Mouse (Mus musculus) hindbrain, postnatal 0 days (tissue): ENCODE measurements at regions not wholly inside any gene's neighbourhood (a gene's known extent, or its start where the extent isn't known, plus 50 kb on each side); places are given as distances from the start of the nearest gene placed in this dataset.
"Not testable (repeated sequence)": the region's sequence is repeated elsewhere in the genome, so short reads cannot be mapped to it uniquely, and the experiment has no call there.

Source experiments
- ATAC-seq: fragments of 200-750 bp; cut with Nextera tagmentation; 2 replicates; pipeline ENCODE4 v1.8.0; 2017; ENCODE audit warnings: mild to moderate bottlenecking, moderate TSS enrichment, moderate library complexity
- DNase-seq: peaks from one replicate; pipeline ENCODE4 v3.0.0-alpha.2; 2015; ENCODE audit warnings: low spot score
- H3K27ac ChIP-seq: fragments of 300-500 bp; sonication (generic); 2 replicates; pipeline ENCODE4 v1.5.1; 2014; ENCODE audit warnings: mild to moderate bottlenecking
- H3K27me3 ChIP-seq: fragments of 300-500 bp; sonication (generic); 2 replicates; pipeline ENCODE4 v1.6.1; 2014; ENCODE audit warnings: low read length, mixed read lengths; ENCODE audit not compliant: insufficient read depth
- H3K36me3 ChIP-seq: fragments of 300-500 bp; sonication (generic); 2 replicates; pipeline ENCODE4 v1.6.1; 2014; ENCODE audit warnings: low read length, mixed read lengths; ENCODE audit not compliant: insufficient read depth
- H3K4me1 ChIP-seq: fragments of 300-500 bp; sonication (generic); 2 replicates; pipeline ENCODE4 v1.6.1; 2014; ENCODE audit warnings: antibody characterized with exemption, low read length, mixed read lengths; ENCODE audit not compliant: insufficient read depth
- H3K4me2 ChIP-seq: fragments of 300-500 bp; sonication (generic); 2 replicates; pipeline ENCODE4 v1.6.1; 2014; ENCODE audit warnings: low read depth, mild to moderate bottlenecking, low read length, moderate library complexity, mixed read lengths
- H3K4me3 ChIP-seq: fragments of 300-500 bp; sonication (generic); 2 replicates; pipeline ENCODE4 v1.5.1; 2014; ENCODE audit warnings: low read length
- H3K9ac ChIP-seq: fragments of 300-500 bp; sonication (generic); replicated peaks from 2 replicates; pipeline ENCODE4 v1.6.1; 2014; ENCODE audit warnings: mild to moderate bottlenecking, low read length, moderate library complexity, mixed read lengths
- H3K9me3 ChIP-seq: fragments of 300-500 bp; sonication (generic); 2 replicates; pipeline ENCODE4 v1.6.1; 2016; ENCODE audit warnings: low read length, mixed read lengths
- CTCF ChIP-seq: IDR thresholded peaks from 2 replicates; pipeline ENCODE4 v1.5.1; 2016; ENCODE audit warnings: antibody characterized with exemption, control low read depth, low read depth
- WGBS: fragments of 180-500 bp; shearing (Covaris S2); extraction: QIAGEN DNeasy Blood & Tissue Kit; methylation state at CpG from one replicate; pipeline ENCODE4 v1.1.7; 2014; 5-methylcytosine and 5-hydroxymethylcytosine counted together

DNA sequence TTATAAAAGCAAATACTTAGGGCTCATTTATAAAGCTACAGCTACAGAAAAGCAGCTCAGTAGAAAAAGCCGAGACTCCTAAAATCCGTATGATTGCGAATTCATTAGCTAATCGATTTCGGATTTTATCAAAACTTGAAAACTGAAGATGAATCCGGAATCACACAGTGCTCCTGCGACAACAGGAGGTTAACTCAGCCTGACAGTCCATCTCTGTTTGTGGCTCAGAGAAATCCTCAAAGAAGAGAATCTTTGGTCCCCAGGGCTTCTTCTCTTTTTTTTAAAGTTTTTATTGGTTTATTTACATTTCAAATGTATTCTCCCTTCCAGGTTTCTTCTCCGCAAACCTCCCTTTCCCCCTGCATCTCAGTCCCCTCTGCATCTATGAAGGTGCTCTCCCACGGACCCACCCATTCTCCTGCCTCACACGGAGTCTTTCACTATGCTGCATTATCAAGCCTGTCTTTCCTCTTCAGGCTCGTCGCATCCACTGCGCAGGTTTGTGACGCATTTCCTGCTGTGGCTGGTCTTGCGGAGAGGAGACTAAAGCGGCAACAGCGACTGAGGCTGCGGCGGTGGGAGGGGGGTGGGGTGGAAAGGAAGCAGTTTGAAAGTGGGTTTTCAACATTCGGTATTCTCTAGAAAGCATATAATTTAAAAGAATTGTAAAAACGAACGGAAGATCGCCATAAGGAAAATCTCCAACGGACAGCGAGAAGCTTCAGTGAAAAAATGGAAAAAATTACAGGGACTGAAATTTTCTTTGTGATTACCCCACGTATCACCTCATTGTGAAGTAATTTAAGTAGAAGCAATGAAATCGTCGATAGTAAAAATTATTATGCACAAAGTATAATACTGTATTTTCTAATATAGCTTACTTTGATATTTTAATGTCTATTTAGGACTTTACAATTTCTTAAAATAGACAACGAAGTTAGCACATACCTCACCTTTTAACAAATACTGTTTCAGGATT is 482.5 kb upstream of the Snrpn start:
- peak overlapping the region; percentile 48 for H3K4me2 ChIP-seq
- peak; percentile 96 for ATAC-seq
- WGBS = 31% methylated on average over 29 of the region's 29 CpGs
- 0 out of 2 replicates have a peak overlapping the region, but pooled peaks have one; percentile 28 for H3K9ac ChIP-seq
- DNase-seq = peak; percentile 84
- peak overlapping the region; percentile 67; the same call in 1 of the 2 replicates for H3K27ac ChIP-seq
- not testable (repeated sequence) for H3K4me1 ChIP-seq, H3K27me3 ChIP-seq, H3K9me3 ChIP-seq, H3K36me3 ChIP-seq
- H3K4me3 ChIP-seq = peak overlapping the region; percentile 31

- not testable (repeated sequence) for H3K4me3 ChIP-seq, H3K4me1 ChIP-seq, H3K27ac ChIP-seq, H3K27me3 ChIP-seq, H3K9me3 ChIP-seq, H3K36me3 ChIP-seq, H3K9ac ChIP-seq, ATAC-seq, H3K4me2 ChIP-seq
- DNase-seq = peak; percentile 48
- 7% methylated on average over 5 of the region's 5 CpGs for WGBS
- TF ChIP-seq CTCF = peak; percentile 67
These were observed 477.2 kb upstream of the Snrpn start for GRCm38 (mm10) chr7:60617070-60617674.
